Mouse (Mus musculus): ENCODE results near the gene Rbfox1. TPM values are rescaled to one million over a fixed set of nuclear protein-coding genes. Genes with fewer than 3 reads are reported as not detected.

Rbfox1 gene
- polyA plus RNA-seq, 1 experiment, result not detected

- H3K27ac ChIP-seq (ENCODE audit: insufficient read depth, low read depth, low read length), result no peak overlapping the region
- no peak overlapping the region for H3K4me3 ChIP-seq (ENCODE audit: insufficient read depth, low read length)
- TF ChIP-seq CTCF (IDR thresholded peaks at IDR 0.05; ENCODE audit: low read depth, low read length) (no peak), POLR2A (IDR thresholded peaks at IDR 0.05; ENCODE audit: borderline replicate concordance, low read depth, low read length) (no peak)
- H3K4me1 ChIP-seq (ENCODE audit: control insufficient read depth, insufficient read depth, low read length), result peaks cover 1% of the 10 kb centered on the region
These were observed 1274.7 kb downstream of the Rbfox1 start for GRCm38 (mm10) chr16:7159827-7160217.

GRCm38 (mm10) chr16:7162168-7162567 is 1277.0 kb downstream of the Rbfox1 start:
- TF ChIP-seq POLR2A (IDR thresholded peaks at IDR 0.05; ENCODE audit: borderline replicate concordance, low read depth, low read length), result no peak
- TF ChIP-seq CTCF (IDR thresholded peaks at IDR 0.05; ENCODE audit: low read depth, low read length), result no peak
- no peaks in the 10 kb centered on the region for H3K4me1 ChIP-seq (ENCODE audit: control insufficient read depth, insufficient read depth, low read length)

GRCm38 (mm10) chr16:7163688-7164087 is 1278.5 kb downstream of the Rbfox1 start:
- Histone ChIP-seq H3K4me3 (ENCODE audit: insufficient read depth, low read length) (no peak overlapping the region), H3K4me1 (ENCODE audit: control insufficient read depth, insufficient read depth, low read length) (no peaks in the 10 kb centered on the region), H3K27ac (ENCODE audit: insufficient read depth, low read depth, low read length) (no peak overlapping the region)
- TF ChIP-seq CTCF (IDR thresholded peaks at IDR 0.05; ENCODE audit: low read depth, low read length) (no peak), POLR2A (IDR thresholded peaks at IDR 0.05; ENCODE audit: borderline replicate concordance, low read depth, low read length) (no peak)

More at GRCm38 (mm10) chr16:7162168-7162567, 1277.0 kb downstream of the Rbfox1 start:
- no peak overlapping the region for H3K27ac ChIP-seq (ENCODE audit: insufficient read depth, low read depth, low read length)
- H3K4me3 ChIP-seq (ENCODE audit: insufficient read depth, low read length), result no peak overlapping the region

- Histone ChIP-seq H3K4me3 (ENCODE audit: insufficient read depth, low read length) (no peak overlapping the region), H3K27ac (ENCODE audit: insufficient read depth, low read depth, low read length) (no peak overlapping the region), H3K4me1 (ENCODE audit: control insufficient read depth, insufficient read depth, low read length) (no peaks in the 10 kb centered on the region)
- TF ChIP-seq POLR2A (IDR thresholded peaks at IDR 0.05; ENCODE audit: borderline replicate concordance, low read depth, low read length), result no peak
- no peak for TF ChIP-seq CTCF (IDR thresholded peaks at IDR 0.05; ENCODE audit: low read depth, low read length)
These were observed 1279.1 kb downstream of the Rbfox1 start for GRCm38 (mm10) chr16:7164153-7164737.

GRCm38 (mm10) chr16:7175960-7176359 is 1290.8 kb downstream of the Rbfox1 start:
- Histone ChIP-seq H3K27ac (ENCODE audit: insufficient read depth, low read depth, low read length) (no peak overlapping the region), H3K4me3 (ENCODE audit: insufficient read depth, low read length) (no peak overlapping the region), H3K4me1 (ENCODE audit: control insufficient read depth, insufficient read depth, low read length) (no peaks in the 10 kb centered on the region)
- TF ChIP-seq CTCF (IDR thresholded peaks at IDR 0.05; ENCODE audit: low read depth, low read length) (no peak), POLR2A (IDR thresholded peaks at IDR 0.05; ENCODE audit: borderline replicate concordance, low read depth, low read length) (no peak)

GRCm38 (mm10) chr16:7187788-7188187 is 1302.6 kb downstream of the Rbfox1 start:
- H3K4me1 ChIP-seq (ENCODE audit: control insufficient read depth, insufficient read depth, low read length), result 0 out of 2 replicates have a peak, but pooled peaks cover 3% of the 10 kb centered on the region
- no peak overlapping the region for H3K27ac ChIP-seq (ENCODE audit: insufficient read depth, low read depth, low read length)
- TF ChIP-seq CTCF (IDR thresholded peaks at IDR 0.05; ENCODE audit: low read depth, low read length) (no peak), POLR2A (IDR thresholded peaks at IDR 0.05; ENCODE audit: borderline replicate concordance, low read depth, low read length) (no peak)
- no peak overlapping the region for H3K4me3 ChIP-seq (ENCODE audit: insufficient read depth, low read length)

GRCm38 (mm10) chr16:7193535-7193934 is 1308.4 kb downstream of the Rbfox1 start:
- H3K4me3 ChIP-seq (ENCODE audit: insufficient read depth, low read length), result no peak overlapping the region
- H3K27ac ChIP-seq (ENCODE audit: insufficient read depth, low read depth, low read length), result no peak overlapping the region
- H3K4me1 ChIP-seq (ENCODE audit: control insufficient read depth, insufficient read depth, low read length), result peaks cover 5% of the 10 kb centered on the region; the same call in 1 of the 2 replicates
- TF ChIP-seq CTCF (IDR thresholded peaks at IDR 0.05; ENCODE audit: low read depth, low read length) (no peak), POLR2A (IDR thresholded peaks at IDR 0.05; ENCODE audit: borderline replicate concordance, low read depth, low read length) (no peak)

- Histone ChIP-seq H3K4me3 (ENCODE audit: insufficient read depth, low read length) (no peak overlapping the region), H3K4me1 (ENCODE audit: control insufficient read depth, insufficient read depth, low read length) (peaks cover under 1% of the 10 kb centered on the region; the same call in 1 of the 2 replicates), H3K27ac (ENCODE audit: insufficient read depth, low read depth, low read length) (no peak overlapping the region)
- TF ChIP-seq CTCF (IDR thresholded peaks at IDR 0.05; ENCODE audit: low read depth, low read length), result no peak
- no peak for TF ChIP-seq POLR2A (IDR thresholded peaks at IDR 0.05; ENCODE audit: borderline replicate concordance, low read depth, low read length)
These were observed 1312.8 kb downstream of the Rbfox1 start for GRCm38 (mm10) chr16:7197953-7198352.

GRCm38 (mm10) chr16:7200239-7200638 is 1315.1 kb downstream of the Rbfox1 start:
- H3K4me3 ChIP-seq (ENCODE audit: insufficient read depth, low read length), result no peak overlapping the region
- TF ChIP-seq POLR2A (IDR thresholded peaks at IDR 0.05; ENCODE audit: borderline replicate concordance, low read depth, low read length) (no peak), CTCF (IDR thresholded peaks at IDR 0.05; ENCODE audit: low read depth, low read length) (no peak)
- no peak overlapping the region for H3K27ac ChIP-seq (ENCODE audit: insufficient read depth, low read depth, low read length)
- H3K4me1 ChIP-seq (ENCODE audit: control insufficient read depth, insufficient read depth, low read length), result no peaks in the 10 kb centered on the region

GRCm38 (mm10) chr16:7201816-7202215 is 1316.7 kb downstream of the Rbfox1 start:
- H3K4me3 ChIP-seq (ENCODE audit: insufficient read depth, low read length), result no peak overlapping the region
- H3K4me1 ChIP-seq (ENCODE audit: control insufficient read depth, insufficient read depth, low read length), result no peaks in the 10 kb centered on the region
- no peak overlapping the region for H3K27ac ChIP-seq (ENCODE audit: insufficient read depth, low read depth, low read length)
- TF ChIP-seq CTCF (IDR thresholded peaks at IDR 0.05; ENCODE audit: low read depth, low read length), result no peak
- TF ChIP-seq POLR2A (IDR thresholded peaks at IDR 0.05; ENCODE audit: borderline replicate concordance, low read depth, low read length), result no peak

All from bone marrow macrophage, adult 2 months (primary cell).